Mouse (Mus musculus) layer of hippocampus, adult 11-12 months (tissue): Measurements from ENCODE around the gene Atp7a.

Experiments
- DNase-seq: peaks from one replicate; pipeline ENCODE4 v3.0.0; 2022; ENCODE audit warnings: low spot score

Gene Atp7a

DNA sequence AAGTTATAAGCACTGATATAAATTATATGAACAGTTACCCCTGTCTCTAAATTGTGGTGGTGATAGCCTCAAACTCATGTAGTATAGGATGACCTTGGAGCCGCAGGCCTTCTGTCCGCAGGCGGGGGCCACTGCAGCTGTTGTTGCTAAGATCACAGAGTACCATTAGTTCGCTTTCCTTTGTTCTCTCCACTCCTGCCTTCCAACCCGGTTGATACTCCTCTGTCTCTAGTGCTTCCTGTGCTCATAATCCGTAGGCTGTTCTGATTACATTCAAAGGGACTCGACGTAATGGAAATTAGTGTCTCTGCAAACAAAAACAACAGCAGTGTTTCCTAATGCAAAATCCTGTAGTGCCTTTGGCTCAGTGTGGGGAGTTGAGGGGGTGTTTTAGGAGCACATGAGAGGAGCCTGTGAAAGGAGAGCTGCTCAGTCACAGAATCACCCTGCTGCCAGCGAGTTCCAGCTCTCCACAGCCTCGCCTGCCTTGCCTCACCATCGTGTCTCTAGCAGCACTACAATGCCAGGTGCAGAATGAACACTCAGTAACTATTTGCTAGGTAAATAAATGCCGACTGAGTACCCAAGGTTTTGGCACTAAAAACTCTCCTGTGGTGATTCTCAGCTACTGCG, 53.9 kb downstream of the Atp7a start:
- DNase-seq: peak; percentile 3

DNA sequence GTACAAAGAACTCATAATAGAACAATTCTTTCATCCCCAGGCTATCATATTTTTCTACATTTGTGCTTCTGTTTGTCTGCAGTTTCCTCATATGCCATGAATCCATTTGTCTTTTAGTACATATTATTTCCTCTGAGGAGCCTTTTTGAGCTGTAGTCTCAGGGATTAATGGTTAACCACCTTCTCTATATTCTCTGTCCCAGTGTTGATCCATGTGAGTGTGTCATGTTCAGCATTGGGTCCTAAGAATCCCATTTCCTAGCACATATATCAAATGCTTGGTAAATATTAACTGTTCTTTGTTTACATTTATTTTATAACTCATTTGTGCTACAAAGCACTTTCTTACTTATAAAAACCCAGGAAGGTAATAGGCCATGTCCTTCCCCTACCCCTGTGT, 55.4 kb downstream of the Atp7a start:
- DNase-seq: no peak

DNA sequence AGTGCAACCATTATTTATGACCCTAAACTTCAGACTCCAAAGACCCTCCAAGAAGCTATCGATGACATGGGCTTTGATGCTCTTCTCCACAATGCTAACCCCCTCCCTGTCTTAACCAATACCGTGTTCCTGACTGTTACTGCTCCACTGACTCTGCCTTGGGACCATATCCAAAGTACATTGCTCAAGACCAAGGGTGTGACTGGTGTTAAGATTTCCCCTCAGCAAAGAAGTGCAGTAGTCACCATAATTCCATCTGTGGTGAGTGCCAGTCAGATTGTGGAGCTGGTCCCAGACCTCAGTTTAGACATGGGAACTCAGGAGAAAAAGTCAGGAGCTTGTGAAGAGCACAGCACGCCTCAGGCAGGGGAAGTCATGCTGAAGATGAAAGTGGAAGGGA, 58.1 kb downstream of the Atp7a start:
- DNase-seq: no peak

GRCm38 (mm10) chrX:106085564-106085963, 58.5 kb downstream of the Atp7a start:
- no peak for DNase-seq

DNA sequence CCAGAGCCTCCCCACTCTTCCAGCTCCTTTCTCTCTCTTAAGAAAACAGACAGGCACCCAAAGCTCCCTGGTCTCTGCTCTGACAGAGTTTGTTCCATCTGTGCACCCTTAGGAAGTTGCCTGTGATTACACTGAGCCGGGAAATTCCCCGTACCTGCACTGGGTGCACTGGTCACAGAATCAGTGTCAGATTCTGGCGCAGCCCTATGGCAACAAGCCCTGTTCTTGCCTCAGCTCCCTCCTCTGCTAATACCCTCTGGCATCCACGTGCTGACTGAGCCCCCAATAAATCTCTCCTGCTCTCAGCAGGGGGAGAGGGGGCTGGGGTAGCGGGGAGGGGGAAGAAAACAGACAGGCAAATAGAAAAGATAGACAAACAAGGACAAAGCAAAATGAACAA, 65.9 kb downstream of the Atp7a start:
- DNase-seq: no peak

DNA sequence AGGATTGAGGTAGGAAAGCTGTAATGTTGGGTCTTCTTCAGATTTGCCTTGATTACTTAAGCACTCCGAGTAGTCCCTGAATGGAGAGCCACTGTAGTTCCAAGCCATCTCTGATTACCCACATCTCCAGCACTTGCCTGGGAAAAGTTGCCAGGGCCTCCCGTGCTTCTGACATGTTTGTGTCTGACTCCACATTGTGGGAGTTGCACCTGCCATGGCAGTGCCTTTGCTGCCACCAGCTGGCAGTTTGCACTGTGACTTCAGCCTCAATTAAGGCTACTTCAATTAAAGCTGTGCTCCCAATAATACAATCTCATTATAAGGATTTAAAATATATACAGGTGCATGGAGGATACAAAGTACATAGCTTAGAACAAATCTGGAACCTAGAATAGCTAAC, 78.4 kb downstream of the Atp7a start:
- DNase-seq: peak; percentile 8

DNA sequence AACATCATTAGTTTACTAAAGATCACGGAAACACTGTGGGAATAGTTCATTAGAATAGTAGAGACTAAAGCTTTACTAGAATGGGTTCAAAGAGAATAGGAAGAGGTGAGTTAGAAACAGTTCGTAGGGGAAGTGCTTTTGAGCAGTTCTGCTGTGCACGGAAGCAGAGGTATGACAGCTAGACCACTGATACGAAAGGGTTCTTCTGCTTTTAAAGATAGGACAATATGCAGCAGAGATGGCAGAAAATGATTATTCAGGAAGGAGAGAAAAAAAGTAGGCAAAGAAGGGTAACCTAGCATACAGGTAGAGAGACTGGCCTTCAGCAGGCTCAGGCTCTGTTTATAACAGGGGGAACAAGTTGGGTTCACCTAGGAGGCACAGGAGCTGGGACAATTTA, 86.8 kb downstream of the Atp7a start:
- DNase-seq: no peak

DNA sequence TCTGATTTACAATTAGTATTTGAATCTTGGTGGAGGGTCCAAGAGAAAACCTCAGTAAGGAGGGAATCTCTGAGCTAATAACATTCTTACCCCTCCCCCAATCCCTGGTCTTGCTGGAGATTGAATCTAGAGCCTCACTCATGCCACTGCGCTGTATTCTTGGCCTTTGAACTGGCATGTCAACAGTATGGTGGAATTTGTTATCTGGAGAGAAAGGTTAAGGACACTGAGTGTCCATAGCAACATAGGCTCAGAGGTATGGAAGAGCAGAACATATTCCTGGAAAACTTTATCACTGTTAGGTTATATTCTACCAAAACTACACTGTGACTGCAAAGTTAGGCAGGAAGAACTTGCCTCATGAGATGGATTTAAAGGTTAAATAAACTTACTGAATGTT, 87.6 kb downstream of the Atp7a start:
- no peak for DNase-seq

DNA sequence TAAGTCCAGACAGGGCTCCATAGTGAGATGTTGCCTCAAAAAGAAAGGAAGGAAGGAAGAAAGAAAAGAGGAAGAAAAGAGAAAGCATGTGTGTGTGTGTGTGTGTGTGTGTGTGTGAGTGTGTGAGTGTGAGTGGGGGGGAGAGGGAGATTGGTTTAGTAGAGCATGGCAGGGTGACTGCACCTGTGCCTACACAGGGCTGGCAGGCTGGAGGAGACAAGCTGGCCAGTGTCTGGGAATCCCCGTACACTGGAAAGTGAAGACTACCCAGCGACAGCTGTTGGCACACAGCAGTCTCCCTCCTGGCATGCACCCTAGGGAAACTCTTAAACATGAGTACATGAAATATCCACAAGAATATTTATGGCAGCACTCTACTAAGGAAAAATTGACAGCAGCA, 95.7 kb downstream of the Atp7a start:
- DNase-seq: no peak

- DNase-seq: no peak
Observed at GRCm38 (mm10) chrX:106128283-106128682, 101.2 kb downstream of the Atp7a start.

GRCm38 (mm10) chrX:106129877-106130276, 102.8 kb downstream of the Atp7a start:
- DNase-seq: no peak

GRCm38 (mm10) chrX:106134916-106135315, 107.8 kb downstream of the Atp7a start:
- no peak for DNase-seq

- DNase-seq: no peak
Observed at GRCm38 (mm10) chrX:106135484-106135883, 108.4 kb downstream of the Atp7a start.

GRCm38 (mm10) chrX:106135916-106136575, 109.0 kb downstream of the Atp7a start:
- DNase-seq: no peak

GRCm38 (mm10) chrX:106139309-106140070, 112.4 kb downstream of the Atp7a start:
- peak; percentile 16 for DNase-seq

- no peak for DNase-seq
Observed at GRCm38 (mm10) chrX:106142936-106143335, 115.9 kb downstream of the Atp7a start, which contains the start of gene Tlr13. Gene Tlr13, plus strand, starts transcription at chrX:106143204.

- no peak for DNase-seq
Observed at GRCm38 (mm10) chrX:106148185-106148584, 121.1 kb downstream of the Atp7a start.

- no peak for DNase-seq
Observed at GRCm38 (mm10) chrX:106149460-106149859, 122.4 kb downstream of the Atp7a start.

DNA sequence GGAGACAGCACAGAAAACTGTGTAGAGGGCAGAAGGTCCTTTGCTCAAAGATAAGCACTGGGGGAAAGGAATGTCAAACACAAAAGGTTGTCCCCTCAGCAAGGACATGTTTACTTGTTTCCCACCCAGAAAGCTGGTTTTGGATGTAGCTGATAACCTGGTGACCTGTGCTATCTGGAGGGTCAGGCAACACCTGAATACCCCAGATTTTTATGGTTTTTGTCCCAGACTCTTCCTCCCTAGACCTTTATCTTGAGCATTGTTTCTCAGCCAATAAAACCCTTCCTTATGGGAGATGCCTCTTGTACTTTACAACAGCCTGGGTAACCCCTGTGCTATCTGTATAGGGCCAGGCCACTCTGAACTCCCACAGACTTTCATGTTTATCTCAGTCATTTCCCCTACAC, 127.1 kb downstream of the Atp7a start:
- no peak for DNase-seq

GRCm38 (mm10) chrX:106155892-106156291, 128.8 kb downstream of the Atp7a start:
- DNase-seq: no peak

DNA sequence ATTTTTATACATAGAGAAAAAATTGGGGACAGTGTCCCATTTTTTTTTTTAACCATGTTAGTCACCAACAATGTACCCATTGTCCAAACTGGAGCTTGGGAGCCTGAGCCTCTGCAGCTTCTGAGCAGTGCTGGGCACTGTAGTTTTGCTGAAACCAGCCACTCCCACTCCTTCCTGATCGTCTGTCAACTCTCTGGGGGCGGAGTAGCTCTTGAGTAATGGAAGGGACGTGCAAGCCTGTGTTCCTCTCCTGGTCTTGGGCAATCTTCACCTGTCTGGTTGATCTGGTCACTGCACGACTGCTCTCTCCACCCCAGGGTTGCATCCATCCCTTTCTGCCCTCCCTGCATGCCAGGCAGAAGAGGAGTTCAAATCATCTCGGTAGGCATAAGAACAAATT, 136.9 kb downstream of the Atp7a start:
- DNase-seq: no peak

GRCm38 (mm10) chrX:106164555-106164954, 137.5 kb downstream of the Atp7a start:
- DNase-seq: no peak

DNA sequence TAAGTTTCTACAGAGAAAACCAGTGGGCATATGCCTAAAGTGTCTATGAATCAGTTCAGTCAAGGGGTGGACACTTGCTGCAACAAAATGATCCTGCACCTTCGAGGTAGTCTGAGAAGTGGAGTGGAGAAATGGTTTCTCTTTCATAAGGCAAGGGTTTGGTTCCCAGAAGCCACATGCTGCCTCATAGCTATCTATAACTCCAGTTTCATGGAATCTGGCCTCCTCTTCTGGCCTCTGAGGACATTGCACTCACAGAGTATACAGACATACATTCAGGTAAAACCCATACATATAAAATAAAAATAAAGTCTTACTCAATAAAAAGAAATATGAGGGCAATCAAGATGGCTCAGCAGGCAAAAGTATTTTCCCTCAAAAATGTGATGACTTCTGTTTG, 138.0 kb downstream of the Atp7a start:
- DNase-seq: no peak
